Mouse (Mus musculus) hindbrain, embryonic 16.5 days (tissue): ENCODE data around the gene Zmym3. TPM values are rescaled to one million over a fixed set of nuclear protein-coding genes. Genes with fewer than 3 reads are reported as not detected.

Experiments
- ATAC-seq: fragments of 200-750 bp; cut with Nextera tagmentation; 2 replicates; pipeline ENCODE4 v1.8.0; 2017; ENCODE audit warnings: moderate TSS enrichment, moderate library complexity
- H3K27ac ChIP-seq: fragments of 300-500 bp; sonication (generic); 2 replicates; pipeline ENCODE4 v1.5.1; 2014; ENCODE audit warnings: low read depth, mild to moderate bottlenecking, control low read depth, low read length, moderate library complexity
- H3K27me3 ChIP-seq: fragments of 300-500 bp; sonication (generic); replicated peaks from 2 replicates; pipeline ENCODE4 v1.6.1; 2014; ENCODE audit warnings: low read length; ENCODE audit not compliant: control insufficient read depth, insufficient read depth
- H3K36me3 ChIP-seq: fragments of 300-500 bp; sonication (generic); 2 replicates; pipeline ENCODE4 v1.6.1; 2014; ENCODE audit warnings: mild to moderate bottlenecking, low read length, moderate library complexity, mixed read lengths; ENCODE audit not compliant: control insufficient read depth, insufficient read depth
- H3K4me1 ChIP-seq: fragments of 300-500 bp; sonication (generic); 2 replicates; pipeline ENCODE4 v1.6.1; 2014; ENCODE audit warnings: low read depth, low read length; ENCODE audit not compliant: control insufficient read depth, insufficient read depth
- H3K4me2 ChIP-seq: fragments of 300-500 bp; sonication (generic); 2 replicates; pipeline ENCODE4 v1.6.1; 2014; ENCODE audit warnings: mild to moderate bottlenecking, low read length, control low read depth, moderate library complexity
- H3K4me3 ChIP-seq: fragments of 300-500 bp; sonication (generic); 2 replicates; pipeline ENCODE4 v1.5.1; 2014; ENCODE audit warnings: mild to moderate bottlenecking, low read length, control low read depth, moderate library complexity
- H3K9ac ChIP-seq: fragments of 300-500 bp; sonication (generic); 2 replicates; pipeline ENCODE4 v1.6.1; 2014; ENCODE audit warnings: low read depth, mild to moderate bottlenecking, control low read depth, low read length, moderate library complexity
- H3K9me3 ChIP-seq: fragments of 300-500 bp; sonication (generic); 2 replicates; pipeline ENCODE4 v1.6.1; 2014; ENCODE audit warnings: mild to moderate bottlenecking, low read length, moderate library complexity; ENCODE audit not compliant: control insufficient read depth
- WGBS: fragments of 180-500 bp; shearing (Covaris S2); extraction: QIAGEN DNeasy Blood & Tissue Kit; methylation state at CpG from one replicate; pipeline ENCODE4 v1.1.7; 2014; 5-methylcytosine and 5-hydroxymethylcytosine counted together
- polyA plus RNA-seq: library from polyadenylated mRNA; unstranded; fragments of >200 nt; fragmentation: Nextera tagmentation; extraction: Ambion mirVana; gene quantifications from 2 replicates; pipeline ENCODE4 v1.2.1, GENCODE M21; 2015

Gene Zmym3
- polyA plus RNA-seq, result 90.6 and 91.5 TPM in 2 replicates

DNA sequence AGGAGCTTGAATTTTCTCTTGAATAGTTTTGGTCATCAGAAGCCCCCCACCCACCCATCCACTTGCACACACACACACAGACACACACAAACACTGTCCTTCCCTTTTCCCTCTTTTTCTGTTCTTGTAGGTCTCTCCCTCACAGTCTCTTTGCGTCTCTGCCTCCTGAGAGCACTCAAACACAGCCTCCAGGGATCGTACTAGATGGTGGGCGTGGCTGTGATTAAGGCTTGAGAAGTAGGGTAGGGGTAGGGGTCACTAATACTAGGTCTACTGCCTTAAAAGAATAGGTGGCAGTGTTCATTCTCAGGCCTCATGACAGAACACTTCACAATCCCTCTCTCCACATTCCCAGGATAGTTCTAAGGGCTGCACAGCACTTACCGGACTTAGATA, at the start of gene Zmym3:
Gene Zmym3, minus strand, starts transcription at position 150 of the 396 bp plus-strand sequence.
- Histone ChIP-seq H3K36me3 (no peaks in the 10 kb centered on the region), H3K27ac (peak within 1 kb of the TSS; percentile 83), H3K27me3 (no peaks in the 10 kb centered on the region), H3K9ac (peak within 1 kb of the TSS; percentile 68), H3K4me1 (peaks cover 10% of the 10 kb centered on the region), H3K4me3 (peak within 1 kb of the TSS; percentile 59), H3K9me3 (no peaks in the 10 kb centered on the region), H3K4me2 (peak within 1 kb of the TSS; percentile 61)
- WGBS, result 22% methylated on average over 4 of the region's 4 CpGs
- no peak for ATAC-seq

DNA sequence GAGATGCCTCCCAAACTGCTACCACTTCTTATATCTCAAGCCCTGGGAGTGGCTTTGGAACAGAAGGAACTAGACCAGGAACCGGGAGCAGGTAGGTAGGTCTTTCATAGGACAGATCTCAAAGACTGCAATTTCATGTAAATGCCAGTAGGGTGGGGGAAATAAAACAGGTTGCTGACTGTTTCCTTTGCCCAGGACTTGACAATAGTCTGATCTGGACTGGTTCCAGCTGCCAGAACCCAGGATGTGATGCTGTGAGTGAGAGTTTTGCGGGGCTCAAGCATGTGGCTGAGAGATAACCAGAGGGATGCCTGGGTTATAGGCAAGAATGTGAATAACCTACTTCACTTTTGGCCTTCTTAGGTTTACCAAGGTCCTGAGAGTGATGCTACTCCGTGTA, 30.9 kb upstream of the Zmym3 start:
- Histone ChIP-seq H3K4me3 (no peak overlapping the region), H3K9me3 (no peaks in the 10 kb centered on the region), H3K4me2 (no peak overlapping the region), H3K36me3 (peaks cover 3% of the 10 kb centered on the region), H3K27ac (no peak overlapping the region), H3K27me3 (no peaks in the 10 kb centered on the region), H3K4me1 (no peaks in the 10 kb centered on the region), H3K9ac (no peak overlapping the region)
- WGBS, result 95% methylated on average over 3 of the region's 3 CpGs
- no peak for ATAC-seq

DNA sequence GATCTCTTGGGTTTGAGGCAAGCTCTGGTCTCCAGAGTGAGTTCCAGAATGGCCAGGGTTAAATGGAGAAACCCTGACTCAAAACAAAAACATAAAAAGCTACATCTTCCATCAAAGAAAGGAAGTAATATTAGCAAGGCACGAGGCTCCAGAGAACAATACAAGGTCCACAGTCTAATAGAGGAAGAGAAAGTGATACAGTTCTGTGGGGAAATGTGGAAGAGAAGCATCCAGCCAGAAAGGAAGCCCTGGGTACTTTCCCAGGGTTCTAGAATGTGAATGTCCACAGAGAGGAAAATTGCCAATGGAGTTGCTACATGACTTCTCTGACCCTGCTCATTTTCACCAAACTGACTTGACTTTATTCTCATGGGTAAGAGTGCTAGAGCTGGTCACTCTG, 30.5 kb upstream of the Zmym3 start:
- WGBS, result 67% methylated on average over 1 of the region's 1 CpGs
- H3K9me3 ChIP-seq, result no peaks in the 10 kb centered on the region
- no peak for ATAC-seq
- peaks cover 3% of the 10 kb centered on the region for H3K36me3 ChIP-seq
- H3K4me1 ChIP-seq, result no peaks in the 10 kb centered on the region
- H3K27ac ChIP-seq, result no peak overlapping the region
- no peak overlapping the region for H3K9ac ChIP-seq
- no peaks in the 10 kb centered on the region for H3K27me3 ChIP-seq
- H3K4me2 ChIP-seq, result no peak overlapping the region
- H3K4me3 ChIP-seq, result no peak overlapping the region

DNA sequence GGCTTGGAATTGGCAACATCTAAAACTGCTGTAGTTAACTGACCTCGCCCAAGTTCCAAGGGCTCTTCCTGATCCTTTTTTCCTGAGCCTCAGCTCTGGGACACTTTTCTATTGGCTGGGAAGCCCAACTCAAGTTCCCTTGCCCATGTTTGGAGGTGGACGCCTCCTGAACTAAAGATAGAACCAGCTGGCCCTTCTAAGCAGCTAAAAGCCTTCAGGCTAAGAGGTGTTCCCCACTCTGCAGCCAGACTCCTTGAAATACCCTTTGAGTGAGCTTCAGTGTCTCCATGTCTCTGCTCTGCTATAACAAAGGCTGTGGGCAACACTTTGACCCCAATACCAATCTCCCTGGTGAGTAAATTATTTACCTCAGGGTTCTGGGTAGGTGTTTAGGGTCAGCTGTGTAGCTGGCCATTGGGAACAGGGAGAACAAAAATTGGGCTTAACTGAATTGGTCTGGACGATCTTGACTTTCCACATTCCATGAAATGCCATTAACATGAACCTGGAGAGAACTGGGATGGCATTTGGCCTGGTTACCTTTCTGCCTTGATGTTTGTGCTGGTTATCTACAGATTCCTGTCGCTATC, 28.3 kb upstream of the Zmym3 start, which contains the start of gene Itgb1bp2:
Gene Itgb1bp2, plus strand, starts transcription at position 203 of the 590 bp plus-strand sequence.
- H3K4me1 ChIP-seq, result no peaks in the 10 kb centered on the region
- no peaks in the 10 kb centered on the region for H3K27me3 ChIP-seq
- WGBS, result 83% methylated on average over 4 of the region's 4 CpGs
- no peak within 1 kb of the TSS for H3K27ac ChIP-seq
- H3K9ac ChIP-seq, result no peak within 1 kb of the TSS
- ATAC-seq, result no peak
- no peak within 1 kb of the TSS for H3K4me2 ChIP-seq
- H3K4me3 ChIP-seq, result no peak within 1 kb of the TSS
- no peaks in the 10 kb centered on the region for H3K9me3 ChIP-seq
- peaks cover 3% of the 10 kb centered on the region for H3K36me3 ChIP-seq

DNA sequence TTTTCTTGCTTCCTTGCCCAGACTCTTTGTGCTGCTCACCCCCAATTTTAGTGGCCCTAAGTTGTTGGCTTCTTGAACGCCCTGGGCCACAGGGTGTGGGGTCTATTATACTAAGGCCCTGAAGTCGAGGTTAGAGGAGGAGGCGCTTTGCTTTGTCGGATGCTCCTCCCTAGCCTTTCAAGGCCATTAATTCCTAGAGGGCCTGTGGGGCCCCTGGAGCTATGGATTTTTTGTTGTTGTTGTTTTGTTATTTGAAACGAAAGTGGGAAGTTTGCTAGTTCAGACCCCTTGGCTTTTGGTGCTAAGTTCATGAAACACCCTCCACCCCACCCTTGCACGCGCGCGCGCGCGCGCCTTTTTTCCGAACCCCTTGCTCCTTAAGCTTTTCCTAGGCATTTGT, 9.3 kb upstream of the Zmym3 start:
- ATAC-seq, result peak; percentile 56
- Histone ChIP-seq H3K27ac (peak overlapping the region; percentile 91), H3K4me2 (peak overlapping the region; percentile 55), H3K27me3 (no peaks in the 10 kb centered on the region), H3K4me1 (no peaks in the 10 kb centered on the region; the same call in 1 of the 2 replicates), H3K9ac (peak overlapping the region; percentile 70), H3K9me3 (no peaks in the 10 kb centered on the region), H3K4me3 (peak overlapping the region; percentile 56), H3K36me3 (no peaks in the 10 kb centered on the region)
- WGBS, result 11% methylated on average over 14 of the region's 14 CpGs

DNA sequence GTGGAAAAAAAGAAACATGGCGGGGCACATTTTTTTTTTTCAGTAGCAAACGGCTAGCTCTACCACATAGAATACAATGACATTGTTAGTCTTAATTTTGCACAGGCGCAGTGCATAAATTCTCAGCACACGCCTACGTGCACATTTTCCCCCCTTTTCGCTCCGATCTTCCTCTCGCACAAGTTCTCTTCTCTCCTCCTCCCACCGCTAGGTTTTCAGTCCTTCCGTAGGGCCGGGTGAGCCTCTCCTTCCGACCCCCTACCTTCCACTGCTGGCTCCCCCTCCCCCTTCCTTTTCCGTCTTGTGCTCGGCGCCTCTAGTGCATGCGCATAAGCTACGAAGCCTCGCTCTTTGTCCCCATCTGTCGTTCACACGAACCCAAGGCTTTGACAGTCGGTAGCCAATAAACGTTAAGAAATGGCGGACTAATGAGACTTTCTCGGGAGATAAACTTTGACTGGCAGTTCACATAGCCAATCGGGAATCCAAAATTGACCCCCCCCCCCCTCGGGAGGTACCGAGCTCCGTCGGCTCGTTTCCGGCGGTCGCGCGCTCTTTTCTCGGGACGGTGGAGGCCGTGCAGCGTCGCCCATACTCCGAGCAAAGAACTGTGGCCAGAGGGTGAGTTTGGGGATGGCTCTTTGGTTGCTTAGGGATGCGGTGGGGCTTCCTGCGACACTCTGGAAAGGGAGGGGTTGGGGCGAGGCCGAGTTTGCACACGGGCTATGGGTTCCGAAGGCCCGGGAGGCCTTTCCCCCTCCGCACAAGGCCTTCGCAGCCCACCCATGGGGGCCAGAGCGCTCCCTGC, 8.7 kb upstream of the Zmym3 start, which contains the start of gene Nono:
Gene Nono, plus strand, starts transcription at position 177 of the 808 bp plus-strand sequence.
- H3K4me3 ChIP-seq, result peak within 1 kb of the TSS; percentile 56
- peak within 1 kb of the TSS; percentile 70 for H3K9ac ChIP-seq
- H3K36me3 ChIP-seq, result no peaks in the 10 kb centered on the region
- peak within 1 kb of the TSS; percentile 55 for H3K4me2 ChIP-seq
- no peaks in the 10 kb centered on the region; the same call in 1 of the 2 replicates for H3K4me1 ChIP-seq
- WGBS, result 29% methylated on average over 41 of the region's 51 CpGs
- H3K9me3 ChIP-seq, result no peaks in the 10 kb centered on the region
- peak within 1 kb of the TSS; percentile 91 for H3K27ac ChIP-seq
- H3K27me3 ChIP-seq, result no peaks in the 10 kb centered on the region
- ATAC-seq, result peak; percentile 97

DNA sequence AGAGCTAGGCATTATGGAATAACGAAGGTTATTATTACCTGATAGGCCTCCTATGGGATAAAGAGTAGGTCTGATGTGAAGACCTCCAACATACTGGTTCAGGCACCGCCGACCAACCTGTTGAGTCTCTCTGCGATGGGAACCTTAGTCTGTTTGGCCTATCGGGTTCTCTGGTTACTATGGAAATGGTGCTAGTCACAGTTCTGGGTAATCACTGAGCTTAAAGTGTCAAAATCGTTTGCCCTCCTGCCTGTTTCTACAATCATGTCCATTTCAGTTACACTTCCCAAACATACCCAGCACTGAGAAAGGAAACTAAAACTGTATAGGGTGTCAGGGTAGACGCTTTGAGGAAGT, 8.1 kb upstream of the Zmym3 start:
- peak overlapping the region; percentile 35; the same call in 1 of the 2 replicates for H3K9ac ChIP-seq
- WGBS, result 26% methylated on average over 7 of the region's 7 CpGs
- H3K9me3 ChIP-seq, result no peaks in the 10 kb centered on the region
- no peaks in the 10 kb centered on the region; the same call in 1 of the 2 replicates for H3K4me1 ChIP-seq
- H3K27ac ChIP-seq, result peak overlapping the region; percentile 85
- ATAC-seq, result no peak; the same call in 1 of the 2 replicates
- no peaks in the 10 kb centered on the region for H3K36me3 ChIP-seq
- H3K4me2 ChIP-seq, result peak overlapping the region; percentile 52
- H3K27me3 ChIP-seq, result no peaks in the 10 kb centered on the region
- H3K4me3 ChIP-seq, result peak overlapping the region; percentile 32

DNA sequence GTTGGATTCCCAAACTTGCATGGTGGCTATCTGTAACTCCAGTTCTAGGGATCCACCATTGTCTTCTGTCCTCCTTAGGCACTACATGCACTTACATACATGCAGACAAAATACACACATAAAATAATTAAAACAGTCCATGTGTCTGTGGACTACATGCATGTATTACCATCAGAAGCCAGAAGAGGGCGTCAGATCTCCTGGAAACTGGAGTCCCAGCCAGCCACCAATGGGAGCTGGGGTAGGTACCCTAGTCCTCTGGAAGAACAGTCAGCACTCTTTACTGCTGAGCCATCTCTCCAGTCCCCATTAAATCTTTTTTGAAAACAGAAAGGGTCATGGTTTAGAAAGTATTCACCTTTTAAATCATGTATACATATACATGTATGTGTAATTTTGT, 7.1 kb upstream of the Zmym3 start:
- ATAC-seq, result no peak
- Histone ChIP-seq H3K9ac (no peak overlapping the region), H3K4me2 (no peak overlapping the region), H3K9me3 (no peaks in the 10 kb centered on the region), H3K4me3 (no peak overlapping the region), H3K27ac (no peak overlapping the region), H3K36me3 (no peaks in the 10 kb centered on the region), H3K4me1 (no peaks in the 10 kb centered on the region; the same call in 1 of the 2 replicates), H3K27me3 (no peaks in the 10 kb centered on the region)
- 5% methylated on average over 1 of the region's 1 CpGs for WGBS

DNA sequence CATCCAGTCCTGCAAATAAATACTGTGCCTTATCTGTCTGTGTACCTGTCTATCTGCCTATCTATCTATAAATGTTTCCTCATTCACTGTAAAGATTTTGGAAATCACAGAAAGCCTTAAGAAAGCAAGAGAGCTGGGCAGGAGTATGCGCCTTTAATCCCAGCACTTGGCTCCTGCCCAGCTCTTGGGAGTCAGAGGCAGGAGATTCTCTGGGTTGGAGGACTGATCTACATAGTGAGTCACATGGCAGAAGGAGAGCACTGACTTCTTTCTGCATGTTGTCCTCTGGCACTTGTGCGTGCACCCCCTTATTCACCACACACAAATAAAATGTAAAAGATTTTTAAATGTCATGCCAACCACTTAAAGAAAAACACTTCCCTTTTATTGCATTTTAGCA, 2.8 kb upstream of the Zmym3 start:
- 80% methylated on average over 2 of the region's 2 CpGs for WGBS

More for the DNA sequence above, 2.8 kb upstream of the Zmym3 start:
- Histone ChIP-seq H3K4me2 (no peak overlapping the region), H3K9ac (no peak overlapping the region), H3K36me3 (no peaks in the 10 kb centered on the region), H3K9me3 (no peaks in the 10 kb centered on the region), H3K4me3 (no peak overlapping the region), H3K27me3 (no peaks in the 10 kb centered on the region), H3K4me1 (peaks cover under 1% of the 10 kb centered on the region; the same call in 1 of the 2 replicates), H3K27ac (no peak overlapping the region)
- ATAC-seq, result no peak
